Mouse (Mus musculus) liver, postnatal 0 days (tissue): ENCODE results near the gene Hcn3. TPM values are rescaled to one million over a fixed set of nuclear protein-coding genes. Genes with fewer than 3 reads are reported as not detected.
A peak's percentile ranks its signal among the peaks of the same experiment; 100 is the strongest.

Source experiments
- ATAC-seq: fragments of 200-750 bp; cut with Nextera tagmentation; 2 replicates; pipeline ENCODE4 v1.8.0; 2017; ENCODE audit warnings: mild to moderate bottlenecking, moderate library complexity
- DNase-seq: peaks from one replicate; pipeline ENCODE4 v3.0.0-alpha.2; 2016
- H3K27ac ChIP-seq: fragments of 300-500 bp; sonication (generic); 2 replicates; pipeline ENCODE4 v1.5.1; 2014; ENCODE audit warnings: antibody characterized with exemption, moderate library complexity, mild to moderate bottlenecking, low read depth
- H3K27me3 ChIP-seq: fragments of 300-500 bp; sonication (generic); 2 replicates; pipeline ENCODE4 v1.6.1; 2014; ENCODE audit warnings: low read length, control low read depth, mixed read lengths; ENCODE audit not compliant: insufficient read depth
- H3K36me3 ChIP-seq: fragments of 300-500 bp; sonication (generic); replicated peaks from 2 replicates; pipeline ENCODE4 v1.6.1; 2014; ENCODE audit warnings: mild to moderate bottlenecking, control low read depth, low read length, moderate library complexity, mixed read lengths; ENCODE audit not compliant: insufficient read depth
- H3K4me1 ChIP-seq: fragments of 300-500 bp; sonication (generic); 2 replicates; pipeline ENCODE4 v1.6.1; 2014; ENCODE audit warnings: antibody characterized with exemption, mild to moderate bottlenecking, control low read depth; ENCODE audit not compliant: insufficient read depth
- H3K4me2 ChIP-seq: fragments of 300-500 bp; sonication (generic); 2 replicates; pipeline ENCODE4 v1.6.1; 2014; ENCODE audit warnings: low read depth, mild to moderate bottlenecking, low read length, moderate library complexity, mixed read lengths
- H3K4me3 ChIP-seq: fragments of 300-500 bp; sonication (generic); 2 replicates; pipeline ENCODE4 v1.5.1; 2014; ENCODE audit warnings: low read depth, low read length
- H3K9ac ChIP-seq: fragments of 300-500 bp; sonication (generic); replicated peaks from 2 replicates; pipeline ENCODE4 v1.6.1; 2014; ENCODE audit warnings: mild to moderate bottlenecking, moderate library complexity
- H3K9me3 ChIP-seq: fragments of 300-500 bp; sonication (generic); 2 replicates; pipeline ENCODE4 v1.6.1; 2016; ENCODE audit warnings: mild to moderate bottlenecking, control low read depth, low read length, mixed read lengths
- CTCF ChIP-seq: sonication (generic); IDR thresholded peaks from 2 replicates; pipeline ENCODE4 v1.5.1; 2016; ENCODE audit warnings: antibody characterized with exemption, low read depth
- EP300 ChIP-seq: IDR thresholded peaks from 2 replicates; pipeline ENCODE4 v1.6.1; 2016; ENCODE audit warnings: antibody characterized with exemption, low read depth, mild to moderate bottlenecking
- WGBS: fragments of 180-500 bp; shearing (Covaris S2); extraction: QIAGEN DNeasy Blood & Tissue Kit; methylation state at CpG from one replicate; pipeline ENCODE4 v1.1.7; 2014; ENCODE audit not compliant: insufficient replicate concordance; 5-methylcytosine and 5-hydroxymethylcytosine counted together
- polyA plus RNA-seq: library from polyadenylated mRNA; unstranded; fragments of >200 nt; fragmentation: Nextera tagmentation; extraction: Ambion mirVana; gene quantifications from 2 replicates; pipeline ENCODE4 v1.2.1, GENCODE M21; 2015

The Hcn3 gene
- polyA plus RNA-seq, 1 experiment from 2014 or later, result 0.49 TPM

GRCm38 (mm10) chr3:89190436-89190835, 30.4 kb upstream of the Hcn3 start:
- TF ChIP-seq EP300 (no peak), CTCF (no peak)
- ATAC-seq (no peak), DNase-seq (no peak)
- H3K4me3 ChIP-seq, result no peak overlapping the region
- H3K36me3 ChIP-seq, result no peaks in the 10 kb centered on the region
- H3K27ac ChIP-seq, result no peak overlapping the region
- H3K4me1 ChIP-seq, result no peaks in the 10 kb centered on the region
- no peak overlapping the region for H3K4me2 ChIP-seq
- WGBS, result 29% methylated on average over 8 of the region's 8 CpGs
- H3K9me3 ChIP-seq, result no peaks in the 10 kb centered on the region
- H3K27me3 ChIP-seq, result no peaks in the 10 kb centered on the region
- H3K9ac ChIP-seq, result no peak overlapping the region

- no peak overlapping the region for H3K4me2 ChIP-seq
- H3K36me3 ChIP-seq, result no peaks in the 10 kb centered on the region
- H3K4me3 ChIP-seq, result no peak overlapping the region
- no peak overlapping the region for H3K27ac ChIP-seq
- ATAC-seq (no peak), DNase-seq (no peak)
- WGBS, result 79% methylated on average over 12 of the region's 12 CpGs
- no peaks in the 10 kb centered on the region for H3K9me3 ChIP-seq
- no peaks in the 10 kb centered on the region for H3K27me3 ChIP-seq
- TF ChIP-seq CTCF (no peak), EP300 (no peak)
- no peak overlapping the region for H3K9ac ChIP-seq
- peaks cover 3% of the 10 kb centered on the region for H3K4me1 ChIP-seq
Measured at GRCm38 (mm10) chr3:89188478-89188875, 28.5 kb upstream of the Hcn3 start.

GRCm38 (mm10) chr3:89187690-89188477, 27.9 kb upstream of the Hcn3 start:
- H3K9me3 ChIP-seq, result no peaks in the 10 kb centered on the region
- H3K27ac ChIP-seq, result 0 out of 2 replicates have a peak overlapping the region, but pooled peaks have one; percentile 16
- H3K4me3 ChIP-seq, result no peak overlapping the region
- H3K4me2 ChIP-seq, result peak overlapping the region; percentile 29; the same call in 1 of the 2 replicates
- H3K9ac ChIP-seq, result no peak overlapping the region
- DNase-seq (no peak), ATAC-seq (no peak)
- H3K4me1 ChIP-seq, result peaks cover 9% of the 10 kb centered on the region
- TF ChIP-seq CTCF, result no peak
- no peaks in the 10 kb centered on the region for H3K27me3 ChIP-seq
- H3K36me3 ChIP-seq, result no peaks in the 10 kb centered on the region
- WGBS, result 63% methylated on average over 18 of the region's 18 CpGs

- Histone ChIP-seq H3K9me3 (no peaks in the 10 kb centered on the region), H3K4me2 (peak overlapping the region; percentile 29; the same call in 1 of the 2 replicates), H3K4me1 (peaks cover 16% of the 10 kb centered on the region), H3K27me3 (no peaks in the 10 kb centered on the region), H3K27ac (0 out of 2 replicates have a peak overlapping the region, but pooled peaks have one; percentile 16), H3K9ac (no peak overlapping the region), H3K4me3 (no peak overlapping the region), H3K36me3 (peaks cover 4% of the 10 kb centered on the region)
- DNase-seq, result no peak
- TF ChIP-seq EP300, result no peak
- TF ChIP-seq CTCF, result no peak
- no peak for ATAC-seq
- WGBS, result 53% methylated on average over 23 of the region's 23 CpGs
Measured at GRCm38 (mm10) chr3:89187197-89187596, 27.2 kb upstream of the Hcn3 start.

- H3K4me2 ChIP-seq, result peak overlapping the region; percentile 85
- H3K4me3 ChIP-seq, result no peak overlapping the region
- no peak overlapping the region for H3K27ac ChIP-seq
- WGBS, result 79% methylated on average over 6 of the region's 6 CpGs
- H3K9ac ChIP-seq, result 0 out of 2 replicates have a peak overlapping the region, but pooled peaks have one; percentile 61
- TF ChIP-seq EP300, result no peak
- TF ChIP-seq CTCF, result no peak
- no peak for ATAC-seq
- H3K9me3 ChIP-seq, result no peaks in the 10 kb centered on the region
- no peak for DNase-seq
- H3K36me3 ChIP-seq, result peaks cover 29% of the 10 kb centered on the region
- peaks cover 17% of the 10 kb centered on the region for H3K4me1 ChIP-seq
- H3K27me3 ChIP-seq, result no peaks in the 10 kb centered on the region
Measured at GRCm38 (mm10) chr3:89183959-89184315, 23.9 kb upstream of the Hcn3 start.

GRCm38 (mm10) chr3:89183058-89183958, 23.3 kb upstream of the Hcn3 start, which contains the start of gene Fam189b:
Fam189b (plus strand) TSS chr3:89183143.
- 0 out of 2 replicates have a peak within 1 kb of the TSS, but pooled peaks have one; percentile 8 for H3K27ac ChIP-seq
- peak within 1 kb of the TSS; percentile 85 for H3K4me2 ChIP-seq
- H3K4me1 ChIP-seq, result peaks cover 22% of the 10 kb centered on the region
- no peaks in the 10 kb centered on the region for H3K27me3 ChIP-seq
- H3K4me3 ChIP-seq, result peak within 1 kb of the TSS; percentile 53
- 13% methylated on average over 38 of the region's 39 CpGs for WGBS
- H3K9me3 ChIP-seq, result no peaks in the 10 kb centered on the region
- peaks cover 30% of the 10 kb centered on the region for H3K36me3 ChIP-seq
- H3K9ac ChIP-seq, result peak within 1 kb of the TSS; percentile 61
- TF ChIP-seq EP300 (no peak), CTCF (no peak)
- ATAC-seq, result peak; percentile 87
- DNase-seq, result peak; percentile 78
